Mouse (Mus musculus): ENCODE data around the gene Aph1b.

Gene Aph1b

GRCm38 (mm10) chr9:66748390-66748789, 46.9 kb downstream of the Aph1b start:
- in situ Hi-C loops (cut with MboI; ENCODE audit: low sequenced_read_pairs), result no loop called here

GRCm38 (mm10) chr9:66744531-66744930, 50.8 kb downstream of the Aph1b start:
- in situ Hi-C loops (cut with MboI; ENCODE audit: low sequenced_read_pairs), result no loop called here

GRCm38 (mm10) chr9:66739516-66739915, 55.8 kb downstream of the Aph1b start:
- in situ Hi-C loops (cut with MboI; ENCODE audit: low sequenced_read_pairs), result no loop called here

GRCm38 (mm10) chr9:66736551-66736950, 58.7 kb downstream of the Aph1b start:
- in situ Hi-C loops (cut with MboI; ENCODE audit: low sequenced_read_pairs), result no loop called here

- in situ Hi-C loops (cut with MboI; ENCODE audit: low sequenced_read_pairs), result no loop called here
Observed at GRCm38 (mm10) chr9:66736016-66736415, 59.3 kb downstream of the Aph1b start.

GRCm38 (mm10) chr9:66735122-66735521, 60.2 kb downstream of the Aph1b start:
- in situ Hi-C loops (cut with MboI; ENCODE audit: low sequenced_read_pairs), result no loop called here

- in situ Hi-C loops (cut with MboI; ENCODE audit: low sequenced_read_pairs), result no loop called here
Observed at GRCm38 (mm10) chr9:66734568-66734967, 60.7 kb downstream of the Aph1b start.

- in situ Hi-C loops (cut with MboI; ENCODE audit: low sequenced_read_pairs), result no loop called here
Observed at GRCm38 (mm10) chr9:66732791-66733691, 62.2 kb downstream of the Aph1b start.

- in situ Hi-C loops (cut with MboI; ENCODE audit: low sequenced_read_pairs), result no loop called here
Observed at GRCm38 (mm10) chr9:66731284-66731683, 64.0 kb downstream of the Aph1b start.

- in situ Hi-C loops (cut with MboI; ENCODE audit: low sequenced_read_pairs), result no loop called here
Observed at GRCm38 (mm10) chr9:66730556-66730955, 64.7 kb downstream of the Aph1b start.

- in situ Hi-C loops (cut with MboI; ENCODE audit: low sequenced_read_pairs), result no loop called here
Observed at GRCm38 (mm10) chr9:66727333-66727732, 68.0 kb downstream of the Aph1b start.

GRCm38 (mm10) chr9:66725591-66725990, 69.7 kb downstream of the Aph1b start:
- in situ Hi-C loops (cut with MboI; ENCODE audit: low sequenced_read_pairs), result no loop called here

Data from CH12F3 (cell line).